In the genomic region with DNA sequence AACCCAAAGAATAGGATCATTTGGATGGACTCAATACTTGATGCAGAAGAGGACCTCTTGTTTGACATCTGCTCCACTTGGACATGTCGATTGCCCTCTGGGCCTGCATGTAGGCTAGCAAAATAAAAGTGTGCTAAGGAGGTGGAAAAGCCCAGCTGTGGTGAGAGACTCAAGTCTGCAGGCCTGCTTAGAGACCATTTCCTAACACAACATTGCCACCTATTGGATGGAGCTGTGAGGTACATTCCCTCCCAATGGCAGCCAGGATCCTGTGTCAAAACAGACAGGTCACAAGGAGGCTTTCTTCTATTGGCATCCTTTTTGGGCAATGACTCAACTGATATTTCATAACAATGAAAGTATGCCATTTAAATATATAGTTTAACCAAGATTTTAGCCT, we compare ENCODE assay signal across 8 mouse cellular contexts. TPM values are rescaled to one million over a fixed set of nuclear protein-coding genes. Genes with fewer than 3 reads are reported as not detected.
DNase-seq lines count a peak whose midpoint lies in the region; ATAC-seq and TF ChIP-seq lines count a peak whose summit lies in the region.
"Had no signal": no experiment of that assay in that cellular context is flagged by ENCODE, and none has a peak within 500 bp of the region (broad histone marks: within the 10 kb centered on the region; RNA-seq: fewer than 3 reads in every experiment).

No protein-coding gene starts in this region.

- no peak for TF ChIP-seq EP300 in lung, postnatal 0 days (IDR thresholded peaks at IDR 0.05)

- no peak overlapping the region for H3K27ac ChIP-seq in forebrain, embryonic 10.5 days
- no peak overlapping the region for H3K27ac ChIP-seq in heart, embryonic 12.5 days (ENCODE audit: poor library complexity, severe bottlenecking)
- no peak overlapping the region for H3K27ac ChIP-seq in lung, postnatal 0 days (ENCODE audit: low read length)

- TF ChIP-seq CTCF in lung, postnatal 0 days (IDR thresholded peaks at IDR 0.05) = peak; percentile 94

- H3K4me2 ChIP-seq in heart, embryonic 12.5 days = no peak overlapping the region
- H3K4me2 ChIP-seq in lung, postnatal 0 days (replicated peaks; ENCODE audit: low read depth, low read length) = no peak overlapping the region

- DNase-seq in NIH3T3 (ENCODE audit: low read depth) = peak; percentile 92
- DNase-seq in c-Kit-positive CD71-positive TER-119-negative erythroid progenitor cells, embryonic 14.5 days (ENCODE audit: low read depth) = peak; percentile 50
- peak; percentile 49 for DNase-seq in forebrain, embryonic 10.5 days (ENCODE audit: extremely low spot score, low spot score)
- DNase-seq in layer of hippocampus, adult 9-11 months = peak; percentile 56
- peak; percentile 79 for DNase-seq in lung, postnatal 0 days (ENCODE audit: low spot score)
- peak; percentile 70 for DNase-seq in right cerebral cortex, adult 18-20 months

- 0 out of 2 replicates have a peak, but pooled peaks have one; percentile 56 for ATAC-seq in heart, embryonic 12.5 days (ENCODE audit: insufficient number of reproducible peaks, low FRiP score)
- peak; percentile 47; the same call in 1 of the 2 replicates for ATAC-seq in lung, postnatal 0 days

- H3K9me3 ChIP-seq in forebrain, embryonic 10.5 days = no peaks in the 10 kb centered on the region
- no peaks in the 10 kb centered on the region for H3K9me3 ChIP-seq in heart, embryonic 12.5 days (replicated peaks)
- no peaks in the 10 kb centered on the region for H3K9me3 ChIP-seq in lung, postnatal 0 days (ENCODE audit: low read length)

- peaks cover 7% of the 10 kb centered on the region; the same call in 1 of the 2 replicates for H3K4me1 ChIP-seq in forebrain, embryonic 10.5 days
- H3K4me1 ChIP-seq in heart, embryonic 12.5 days (replicated peaks) = peaks cover 7% of the 10 kb centered on the region
- peaks cover 3% of the 10 kb centered on the region; the same call in 1 of the 2 replicates for H3K4me1 ChIP-seq in lung, postnatal 0 days (ENCODE audit: insufficient read depth, low read depth, low read length)

- no peak overlapping the region for H3K9ac ChIP-seq in heart, embryonic 12.5 days
- H3K9ac ChIP-seq in lung, postnatal 0 days (replicated peaks; ENCODE audit: low read depth) = no peak overlapping the region

- H3K36me3 ChIP-seq in forebrain, embryonic 10.5 days (replicated peaks) = peaks cover 8% of the 10 kb centered on the region
- peaks cover 9% of the 10 kb centered on the region; the same call in 1 of the 2 replicates for H3K36me3 ChIP-seq in heart, embryonic 12.5 days
- no peaks in the 10 kb centered on the region for H3K36me3 ChIP-seq in lung, postnatal 0 days (ENCODE audit: insufficient read depth, low read length)

- 27% methylated on average over 1 of the region's 1 CpGs for WGBS in forebrain, embryonic 10.5 days
- 5% methylated on average over 1 of the region's 1 CpGs for WGBS in heart, embryonic 12.5 days
- 0% methylated on average over 1 of the region's 1 CpGs for WGBS in lung, postnatal 0 days

- no peak overlapping the region for H3K4me3 ChIP-seq in forebrain, embryonic 10.5 days
- H3K4me3 ChIP-seq in heart, embryonic 12.5 days = no peak overlapping the region
- no peak overlapping the region for H3K4me3 ChIP-seq in lung, postnatal 0 days (ENCODE audit: low read depth, low read length)
- H3K4me3 ChIP-seq: myocyte had no signal

- H3K27me3 ChIP-seq in forebrain, embryonic 10.5 days (ENCODE audit: poor library complexity, severe bottlenecking) = peaks cover 7% of the 10 kb centered on the region
- H3K27me3 ChIP-seq in heart, embryonic 12.5 days (replicated peaks) = no peaks in the 10 kb centered on the region
- H3K27me3 ChIP-seq in lung, postnatal 0 days (replicated peaks; ENCODE audit: insufficient read depth, low read length) = no peaks in the 10 kb centered on the region

RNA-seq across cellular contexts. Expression of a gene that starts 7.9 kb away (rescaled TPM):
- polyA plus RNA-seq in forebrain, embryonic 10.5 days (2016; fragmentation: Nextera tagmentation; extraction: Ambion mirVana) = not detected in 2 replicates
- 0.08 and 0.15 TPM in 2 replicates for polyA plus RNA-seq in heart, embryonic 12.5 days (2016; fragmentation: Nextera tagmentation; extraction: Ambion mirVana)
- not detected in 2 replicates for polyA plus RNA-seq in lung, postnatal 0 days (2015; fragmentation: Nextera tagmentation; extraction: Ambion mirVana)
- polyA plus RNA-seq: myocyte had no signal

RNA-seq across cellular contexts. Expression of a gene that starts 41.2 kb away (rescaled TPM):
- polyA plus RNA-seq in forebrain, embryonic 10.5 days (2016; fragmentation: Nextera tagmentation; extraction: Ambion mirVana) = not detected in 2 replicates
- not detected in 2 replicates for polyA plus RNA-seq in heart, embryonic 12.5 days (2016; fragmentation: Nextera tagmentation; extraction: Ambion mirVana)
- polyA plus RNA-seq in lung, postnatal 0 days (2015; fragmentation: Nextera tagmentation; extraction: Ambion mirVana) = not detected in 2 replicates
- polyA plus RNA-seq: myocyte had no signal

RNA-seq across cellular contexts. Expression of a gene that starts 46.4 kb away (rescaled TPM):
- 21.0 and 22.0 TPM in 2 replicates for polyA plus RNA-seq in forebrain, embryonic 10.5 days (2016; fragmentation: Nextera tagmentation; extraction: Ambion mirVana)
- polyA plus RNA-seq in heart, embryonic 12.5 days (2016; fragmentation: Nextera tagmentation; extraction: Ambion mirVana) = 21.0 and 21.8 TPM in 2 replicates
- 7.4 and 8.8 TPM in 2 replicates for polyA plus RNA-seq in lung, postnatal 0 days (2015; fragmentation: Nextera tagmentation; extraction: Ambion mirVana)
